Mouse (Mus musculus) lung, postnatal 0 days (tissue): ENCODE measurements around the gene Odf3b. TPM values are rescaled to one million over a fixed set of nuclear protein-coding genes. Genes with fewer than 3 reads are reported as not detected.
A peak's percentile ranks its signal among the peaks of the same experiment; 100 is the strongest.

Experiments
- ATAC-seq: fragments of 200-750 bp; cut with Nextera tagmentation; 2 replicates; pipeline ENCODE4 v1.8.0; 2017; ENCODE audit warnings: moderate library complexity
- DNase-seq: peaks from one replicate; pipeline ENCODE4 v3.0.0-alpha.2; 2016; ENCODE audit warnings: low spot score
- H3K27ac ChIP-seq: fragments of 300-500 bp; sonication (generic); 2 replicates; pipeline ENCODE4 v1.5.1; 2014; ENCODE audit warnings: antibody characterized with exemption, mild to moderate bottlenecking, low read length, mixed read lengths
- H3K27me3 ChIP-seq: fragments of 300-500 bp; sonication (generic); replicated peaks from 2 replicates; pipeline ENCODE4 v1.6.1; 2014; ENCODE audit warnings: low read length, mixed read lengths; ENCODE audit not compliant: insufficient read depth
- H3K36me3 ChIP-seq: fragments of 300-500 bp; sonication (generic); 2 replicates; pipeline ENCODE4 v1.6.1; 2014; ENCODE audit warnings: low read length, mixed read lengths; ENCODE audit not compliant: insufficient read depth
- H3K4me1 ChIP-seq: fragments of 300-500 bp; sonication (generic); 2 replicates; pipeline ENCODE4 v1.6.1; 2014; ENCODE audit warnings: antibody characterized with exemption, low read depth, low read length, mixed read lengths; ENCODE audit not compliant: insufficient read depth
- H3K4me2 ChIP-seq: fragments of 300-500 bp; sonication (generic); replicated peaks from 2 replicates; pipeline ENCODE4 v1.6.1; 2014; ENCODE audit warnings: low read depth, mild to moderate bottlenecking, low read length, moderate library complexity, mixed read lengths
- H3K4me3 ChIP-seq: fragments of 300-500 bp; sonication (generic); 2 replicates; pipeline ENCODE4 v1.5.1; 2014; ENCODE audit warnings: low read depth, low read length
- H3K9ac ChIP-seq: fragments of 300-500 bp; sonication (generic); replicated peaks from 2 replicates; pipeline ENCODE4 v1.6.1; 2014; ENCODE audit warnings: low read depth, mild to moderate bottlenecking
- H3K9me3 ChIP-seq: fragments of 300-500 bp; sonication (generic); 2 replicates; pipeline ENCODE4 v1.6.1; 2016; ENCODE audit warnings: low read length, mixed read lengths
- CTCF ChIP-seq: IDR thresholded peaks from 2 replicates; pipeline ENCODE4 v1.5.1; 2016; ENCODE audit warnings: antibody characterized with exemption, mild to moderate bottlenecking
- EP300 ChIP-seq: IDR thresholded peaks from 2 replicates; pipeline ENCODE4 v1.6.1; 2016; ENCODE audit warnings: antibody characterized with exemption, mild to moderate bottlenecking, control low read depth
- WGBS: fragments of 180-500 bp; shearing (Covaris S2); extraction: QIAGEN DNeasy Blood & Tissue Kit; methylation state at CpG from one replicate; pipeline ENCODE4 v1.1.7; 2014; 5-methylcytosine and 5-hydroxymethylcytosine counted together
- polyA plus RNA-seq: library from polyadenylated mRNA; unstranded; fragments of >200 nt; fragmentation: Nextera tagmentation; extraction: Ambion mirVana; gene quantifications from 2 replicates; pipeline ENCODE4 v1.2.1, GENCODE M21; 2015

Odf3b gene
- polyA plus RNA-seq, 1 experiment from 2014 or later: 34.9 TPM

- Histone ChIP-seq H3K27ac (peak overlapping the region; percentile 88), H3K27me3 (peaks cover 20% of the 10 kb centered on the region), H3K9me3 (no peaks in the 10 kb centered on the region), H3K36me3 (peaks cover 27% of the 10 kb centered on the region), H3K4me1 (peaks cover 8% of the 10 kb centered on the region), H3K9ac (peak overlapping the region; percentile 56), H3K4me2 (peak overlapping the region; percentile 85), H3K4me3 (peak overlapping the region; percentile 68)
- WGBS: 1% methylated on average over 35 of the region's 35 CpGs
- TF ChIP-seq CTCF: peak; percentile 81
- no peak for TF ChIP-seq EP300
- ATAC-seq (peak; percentile 92), DNase-seq (peak; percentile 90)
Observed at GRCm38 (mm10) chr15:89373027-89373761, 5.9 kb downstream of the Odf3b start.

GRCm38 (mm10) chr15:89372536-89372935, 6.5 kb downstream of the Odf3b start:
- no peak overlapping the region for H3K4me2 ChIP-seq
- H3K4me1 ChIP-seq: peaks cover 8% of the 10 kb centered on the region
- no peak overlapping the region for H3K9ac ChIP-seq
- ATAC-seq (no peak), DNase-seq (no peak)
- H3K27me3 ChIP-seq: peaks cover 13% of the 10 kb centered on the region
- no peaks in the 10 kb centered on the region for H3K9me3 ChIP-seq
- TF ChIP-seq CTCF (no peak), EP300 (no peak)
- H3K4me3 ChIP-seq: no peak overlapping the region
- H3K27ac ChIP-seq: no peak overlapping the region
- 83% methylated on average over 7 of the region's 7 CpGs for WGBS
- peaks cover 34% of the 10 kb centered on the region for H3K36me3 ChIP-seq

- no peak overlapping the region for H3K4me3 ChIP-seq
- peaks cover 8% of the 10 kb centered on the region for H3K4me1 ChIP-seq
- no peaks in the 10 kb centered on the region for H3K9me3 ChIP-seq
- peaks cover 34% of the 10 kb centered on the region for H3K36me3 ChIP-seq
- peaks cover 9% of the 10 kb centered on the region for H3K27me3 ChIP-seq
- H3K9ac ChIP-seq: no peak overlapping the region
- 82% methylated on average over 13 of the region's 13 CpGs for WGBS
- H3K27ac ChIP-seq: no peak overlapping the region
- no peak for TF ChIP-seq EP300
- TF ChIP-seq CTCF: no peak
- no peak overlapping the region for H3K4me2 ChIP-seq
- DNase-seq: no peak
- ATAC-seq: no peak
Observed at GRCm38 (mm10) chr15:89372068-89372467, 7.0 kb downstream of the Odf3b start.

- no peak for ATAC-seq
- no peaks in the 10 kb centered on the region for H3K4me1 ChIP-seq
- no peak for DNase-seq
- 93% methylated on average over 4 of the region's 4 CpGs for WGBS
- H3K36me3 ChIP-seq: peaks cover 59% of the 10 kb centered on the region
- H3K27ac ChIP-seq: no peak overlapping the region
- no peak for TF ChIP-seq CTCF
- no peak for TF ChIP-seq EP300
- no peak overlapping the region for H3K4me3 ChIP-seq
- no peaks in the 10 kb centered on the region for H3K27me3 ChIP-seq
- no peaks in the 10 kb centered on the region for H3K9me3 ChIP-seq
- no peak overlapping the region for H3K4me2 ChIP-seq
- no peak overlapping the region for H3K9ac ChIP-seq
Observed at GRCm38 (mm10) chr15:89365141-89365551, 13.9 kb downstream of the Odf3b start.

- peaks cover 44% of the 10 kb centered on the region for H3K36me3 ChIP-seq
- H3K27me3 ChIP-seq: no peaks in the 10 kb centered on the region
- peak; percentile 79 for ATAC-seq
- no peaks in the 10 kb centered on the region for H3K9me3 ChIP-seq
- peak; percentile 63; the same call in 1 of the 2 replicates for TF ChIP-seq EP300
- no peak for TF ChIP-seq CTCF
- no peak overlapping the region for H3K4me3 ChIP-seq
- no peak overlapping the region for H3K9ac ChIP-seq
- no peak overlapping the region for H3K4me2 ChIP-seq
- H3K4me1 ChIP-seq: no peaks in the 10 kb centered on the region; the same call in 1 of the 2 replicates
- DNase-seq: peak; percentile 84
- H3K27ac ChIP-seq: peak overlapping the region; percentile 14; the same call in 1 of the 2 replicates
- WGBS: 61% methylated on average over 7 of the region's 7 CpGs
Observed at GRCm38 (mm10) chr15:89363051-89363450, 16.0 kb downstream of the Odf3b start.

GRCm38 (mm10) chr15:89358784-89359183, 20.3 kb downstream of the Odf3b start:
- peaks cover 5% of the 10 kb centered on the region; the same call in 1 of the 2 replicates for H3K4me1 ChIP-seq
- no peak overlapping the region for H3K27ac ChIP-seq
- TF ChIP-seq CTCF: no peak
- TF ChIP-seq EP300: no peak
- WGBS: 79% methylated on average over 3 of the region's 3 CpGs
- ATAC-seq (no peak), DNase-seq (no peak)
- no peak overlapping the region for H3K4me2 ChIP-seq
- H3K36me3 ChIP-seq: peaks cover 15% of the 10 kb centered on the region
- H3K27me3 ChIP-seq: no peaks in the 10 kb centered on the region
- H3K9me3 ChIP-seq: no peaks in the 10 kb centered on the region
- no peak overlapping the region for H3K4me3 ChIP-seq
- H3K9ac ChIP-seq: no peak overlapping the region
